9 mouse cellular contexts compared by ENCODE assay signal in genomic region chr9:62373222-62374123, GRCm38 (mm10). TPM values are rescaled to one million over a fixed set of nuclear protein-coding genes. Genes with fewer than 3 reads are reported as not detected.
DNase-seq lines count a peak whose midpoint lies in the region; ATAC-seq and TF ChIP-seq lines count a peak whose summit lies in the region.
"Had no signal": no experiment of that assay in that cellular context is flagged by ENCODE, and none has a peak within 500 bp of the region (broad histone marks: within the 10 kb centered on the region; RNA-seq: fewer than 3 reads in every experiment).

No protein-coding gene starts in this region.

- no peak for DNase-seq in forebrain, embryonic 14.5 days (ENCODE audit: low spot score)
- peak; percentile 74 for DNase-seq in cerebellum, adult 9-11 months
- DNase-seq in heart, postnatal 0 days (ENCODE audit: low spot score) = peak; percentile 49
- DNase-seq in left cerebral cortex, adult 18-20 months (ENCODE audit: low spot score in 2 of 2) = peak; percentile 61 to 68
- peak; percentile 91 for DNase-seq in testis, postnatal 10 days (ENCODE audit: low spot score)

- TF ChIP-seq CTCF in E14TG2a.4 (conservative IDR thresholded peaks at IDR 0.05; ENCODE audit: low read length) = peak; percentile 86
- TF ChIP-seq CTCF in heart, postnatal 0 days (IDR thresholded peaks at IDR 0.05; ENCODE audit: low read depth) = peak; percentile 79

- 0 out of 2 replicates have a peak, but pooled peaks have one; percentile 42 for ATAC-seq in forebrain, embryonic 14.5 days
- no peak for ATAC-seq in forebrain, embryonic 16.5 days
- peak; percentile 57 for ATAC-seq in heart, postnatal 0 days (ENCODE audit: insufficient read depth, low read depth)
- ATAC-seq in megakaryocyte progenitor cell, adult 5-6 weeks (replicated peaks; ENCODE audit: poor library complexity) = peak; percentile 58

- no peak overlapping the region for H3K9ac ChIP-seq in forebrain, embryonic 14.5 days (ENCODE audit: low read length)
- no peak overlapping the region for H3K9ac ChIP-seq in forebrain, embryonic 16.5 days (replicated peaks; ENCODE audit: low read depth, low read length)
- H3K9ac ChIP-seq in heart, postnatal 0 days (replicated peaks; ENCODE audit: low read depth, low read length) = no peak overlapping the region
- H3K9ac ChIP-seq: limb, embryonic 15.5 days had no signal

- H3K4me2 ChIP-seq in forebrain, embryonic 14.5 days (ENCODE audit: low read length) = no peak overlapping the region
- no peak overlapping the region for H3K4me2 ChIP-seq in forebrain, embryonic 16.5 days (ENCODE audit: low read length)
- no peak overlapping the region for H3K4me2 ChIP-seq in heart, postnatal 0 days (ENCODE audit: low read depth, low read length)
- H3K4me2 ChIP-seq: limb, embryonic 15.5 days had no signal

- peaks cover 64% of the 10 kb centered on the region for H3K36me3 ChIP-seq in forebrain, embryonic 14.5 days (ENCODE audit: control insufficient read depth, insufficient read depth, low read length)
- peaks cover 15% of the 10 kb centered on the region for H3K36me3 ChIP-seq in forebrain, embryonic 16.5 days (ENCODE audit: control insufficient read depth, insufficient read depth)
- H3K36me3 ChIP-seq in E14TG2a.4 (ENCODE audit: insufficient read depth, low read length) = peaks cover 86% of the 10 kb centered on the region
- peaks cover 42% of the 10 kb centered on the region for H3K36me3 ChIP-seq in heart, postnatal 0 days (replicated peaks; ENCODE audit: control insufficient read depth, insufficient read depth, low read length)

- no peaks in the 10 kb centered on the region for H3K9me3 ChIP-seq in forebrain, embryonic 14.5 days (replicated peaks; ENCODE audit: control insufficient read depth, low read length)
- H3K9me3 ChIP-seq in forebrain, embryonic 16.5 days (ENCODE audit: control insufficient read depth, low read length) = no peaks in the 10 kb centered on the region
- H3K9me3 ChIP-seq in E14TG2a.4 (ENCODE audit: low read length) = no peaks in the 10 kb centered on the region
- no peaks in the 10 kb centered on the region for H3K9me3 ChIP-seq in heart, postnatal 0 days (replicated peaks; ENCODE audit: control insufficient read depth, low read length)
- H3K9me3 ChIP-seq: limb, embryonic 15.5 days had no signal

- no peak for TF ChIP-seq EP300 in heart, postnatal 0 days (IDR thresholded peaks at IDR 0.05; ENCODE audit: low read depth)

- H3K27ac ChIP-seq in forebrain, embryonic 14.5 days (ENCODE audit: low read depth, low read length) = no peak overlapping the region
- H3K27ac ChIP-seq in forebrain, embryonic 16.5 days (ENCODE audit: low read length) = no peak overlapping the region
- peak overlapping the region; percentile 59 for H3K27ac ChIP-seq in heart, postnatal 0 days (ENCODE audit: low read depth)
- H3K27ac ChIP-seq: limb, embryonic 15.5 days had no signal

- no peaks in the 10 kb centered on the region; the same call in 1 of the 2 replicates for H3K4me1 ChIP-seq in forebrain, embryonic 14.5 days (ENCODE audit: control insufficient read depth, insufficient read depth, low read length)
- H3K4me1 ChIP-seq in forebrain, embryonic 16.5 days (replicated peaks; ENCODE audit: control insufficient read depth, insufficient read depth, low read length) = peaks cover 12% of the 10 kb centered on the region
- peaks cover 93% of the 10 kb centered on the region for H3K4me1 ChIP-seq in E14TG2a.4 (replicated peaks; ENCODE audit: low read depth, low read length)
- peaks cover 20% of the 10 kb centered on the region for H3K4me1 ChIP-seq in heart, postnatal 0 days (ENCODE audit: control insufficient read depth, insufficient read depth)

- WGBS in forebrain, embryonic 14.5 days = 70% methylated on average over 18 of the region's 18 CpGs
- 72% methylated on average over 18 of the region's 18 CpGs for WGBS in forebrain, embryonic 16.5 days
- WGBS in heart, postnatal 0 days = 50% methylated on average over 18 of the region's 18 CpGs

- H3K4me3 ChIP-seq in forebrain, embryonic 14.5 days (ENCODE audit: low read depth, low read length) = no peak overlapping the region
- no peak overlapping the region for H3K4me3 ChIP-seq in forebrain, embryonic 16.5 days (replicated peaks; ENCODE audit: low read length)
- no peak overlapping the region; the same call in 1 of the 2 replicates for H3K4me3 ChIP-seq in E14TG2a.4 (replicated peaks; ENCODE audit: low read length)
- H3K4me3 ChIP-seq in heart, postnatal 0 days (ENCODE audit: low read depth, low read length) = no peak overlapping the region
- H3K4me3 ChIP-seq: limb, embryonic 15.5 days had no signal

- H3K27me3 ChIP-seq in forebrain, embryonic 14.5 days (replicated peaks; ENCODE audit: control insufficient read depth, insufficient read depth, low read length) = no peaks in the 10 kb centered on the region
- H3K27me3 ChIP-seq in forebrain, embryonic 16.5 days (replicated peaks; ENCODE audit: control insufficient read depth, insufficient read depth, low read length) = no peaks in the 10 kb centered on the region
- H3K27me3 ChIP-seq in E14TG2a.4 (ENCODE audit: insufficient read depth, low read length) = no peaks in the 10 kb centered on the region
- H3K27me3 ChIP-seq in heart, postnatal 0 days (ENCODE audit: control insufficient read depth, insufficient read depth, low read length) = no peaks in the 10 kb centered on the region
- H3K27me3 ChIP-seq: limb, embryonic 15.5 days had no signal

RNA-seq across cellular contexts. Expression of gene Anp32a, which starts 32.4 kb away (rescaled TPM):
- polyA plus RNA-seq in forebrain, embryonic 14.5 days (2014; fragmentation: Nextera tagmentation; extraction: Ambion mirVana) = 115 and 118 TPM in 2 replicates
- polyA plus RNA-seq in forebrain, embryonic 16.5 days (2015; fragmentation: Nextera tagmentation; extraction: Ambion mirVana) = 166 and 186 TPM in 2 replicates
- 20.8 and 28.8 TPM in 2 replicates for total RNA-seq in heart, postnatal 0 days (2014; rRNA removed; ENCODE audit: low replicate concordance)
- 127 and 132 TPM in 2 replicates for polyA plus RNA-seq in heart, postnatal 0 days (2015; fragmentation: Nextera tagmentation; extraction: Ambion mirVana)
- total RNA-seq in left cerebral cortex, adult 18-20 months (2021) = 100 to 1,000 TPM; 255 to 287 TPM
- total RNA-seq in megakaryocyte progenitor cell, adult 5-6 weeks (2015) = 308 and 417 TPM in 2 replicates
- 646 and 851 TPM in 2 replicates for total RNA-seq in megakaryocyte progenitor cell, adult 5-6 weeks (2017)
